Mouse (Mus musculus): ENCODE data around the gene Krt23. TPM values are rescaled to one million over a fixed set of nuclear protein-coding genes. Genes with fewer than 3 reads are reported as not detected.

Krt23 gene
- polyA plus RNA-seq (2011; ENCODE audit: insufficient read length, low read depth, missing spikeins), result not detected in 2 replicates

- no peak within 1 kb of the TSS for H3K27ac ChIP-seq (ENCODE audit: insufficient read depth, low read length)
These were observed at the start of gene Krt23 for GRCm38 (mm10) chr11:99492733-99493573. Gene Krt23, minus strand, starts transcription at chr11:99493137.

GRCm38 (mm10) chr11:99539721-99540120, 46.8 kb upstream of the Krt23 start:
- Histone ChIP-seq H3K4me3 (ENCODE audit: insufficient read depth, low read length) (no peak overlapping the region), H3K4me1 (ENCODE audit: control insufficient read depth, insufficient read depth, low read length) (no peaks in the 10 kb centered on the region), H3K27ac (ENCODE audit: insufficient read depth, low read length) (no peak overlapping the region)
- no peak for TF ChIP-seq POLR2A (IDR thresholded peaks at IDR 0.05; ENCODE audit: low read depth, low read length)
- no peak for TF ChIP-seq CTCF (IDR thresholded peaks at IDR 0.05; ENCODE audit: borderline replicate concordance, insufficient read depth, low read length)

More at GRCm38 (mm10) chr11:99492733-99493573, at the start of gene Krt23:
- Histone ChIP-seq H3K4me1 (ENCODE audit: control insufficient read depth, insufficient read depth, low read length) (no peaks in the 10 kb centered on the region), H3K4me3 (ENCODE audit: insufficient read depth, low read length) (no peak within 1 kb of the TSS)
- no peak for TF ChIP-seq POLR2A (IDR thresholded peaks at IDR 0.05; ENCODE audit: low read depth, low read length)

GRCm38 (mm10) chr11:99521288-99521860, 28.4 kb upstream of the Krt23 start, which contains the start of gene Krt39:
Gene Krt39, minus strand, starts transcription at chr11:99521338.
- Histone ChIP-seq H3K27ac (ENCODE audit: insufficient read depth, low read length) (no peak within 1 kb of the TSS), H3K4me1 (ENCODE audit: control insufficient read depth, insufficient read depth, low read length) (peaks cover 4% of the 10 kb centered on the region; the same call in 1 of the 2 replicates), H3K4me3 (ENCODE audit: insufficient read depth, low read length) (no peak within 1 kb of the TSS)
- TF ChIP-seq POLR2A (IDR thresholded peaks at IDR 0.05; ENCODE audit: low read depth, low read length) (no peak), CTCF (IDR thresholded peaks at IDR 0.05; ENCODE audit: borderline replicate concordance, insufficient read depth, low read length) (no peak)

GRCm38 (mm10) chr11:99514098-99514497, 21.2 kb upstream of the Krt23 start:
- Histone ChIP-seq H3K27ac (ENCODE audit: insufficient read depth, low read length) (no peak overlapping the region), H3K4me1 (ENCODE audit: control insufficient read depth, insufficient read depth, low read length) (no peaks in the 10 kb centered on the region), H3K4me3 (ENCODE audit: insufficient read depth, low read length) (no peak overlapping the region)
- no peak for TF ChIP-seq CTCF (IDR thresholded peaks at IDR 0.05; ENCODE audit: borderline replicate concordance, insufficient read depth, low read length)
- no peak for TF ChIP-seq POLR2A (IDR thresholded peaks at IDR 0.05; ENCODE audit: low read depth, low read length)

- Histone ChIP-seq H3K4me3 (ENCODE audit: insufficient read depth, low read length) (no peak overlapping the region), H3K4me1 (ENCODE audit: control insufficient read depth, insufficient read depth, low read length) (no peaks in the 10 kb centered on the region), H3K27ac (ENCODE audit: insufficient read depth, low read length) (no peak overlapping the region)
- TF ChIP-seq CTCF (IDR thresholded peaks at IDR 0.05; ENCODE audit: borderline replicate concordance, insufficient read depth, low read length), result no peak
- TF ChIP-seq POLR2A (IDR thresholded peaks at IDR 0.05; ENCODE audit: low read depth, low read length), result no peak
These were observed 7.3 kb upstream of the Krt23 start for GRCm38 (mm10) chr11:99500095-99500805.

- H3K4me3 ChIP-seq (ENCODE audit: insufficient read depth, low read length), result no peak overlapping the region
- TF ChIP-seq POLR2A (IDR thresholded peaks at IDR 0.05; ENCODE audit: low read depth, low read length) (no peak), CTCF (IDR thresholded peaks at IDR 0.05; ENCODE audit: borderline replicate concordance, insufficient read depth, low read length) (no peak)
- no peak overlapping the region for H3K27ac ChIP-seq (ENCODE audit: insufficient read depth, low read length)
- no peaks in the 10 kb centered on the region for H3K4me1 ChIP-seq (ENCODE audit: control insufficient read depth, insufficient read depth, low read length)
These were observed 3.5 kb upstream of the Krt23 start for GRCm38 (mm10) chr11:99496460-99496859.

- H3K4me3 ChIP-seq (ENCODE audit: insufficient read depth, low read length), result no peak overlapping the region
- TF ChIP-seq CTCF (IDR thresholded peaks at IDR 0.05; ENCODE audit: borderline replicate concordance, insufficient read depth, low read length) (no peak), POLR2A (IDR thresholded peaks at IDR 0.05; ENCODE audit: low read depth, low read length) (no peak)
- no peaks in the 10 kb centered on the region for H3K4me1 ChIP-seq (ENCODE audit: control insufficient read depth, insufficient read depth, low read length)
- H3K27ac ChIP-seq (ENCODE audit: insufficient read depth, low read length), result no peak overlapping the region
These were observed 1.8 kb upstream of the Krt23 start for GRCm38 (mm10) chr11:99494741-99495140.

- TF ChIP-seq POLR2A (IDR thresholded peaks at IDR 0.05; ENCODE audit: low read depth, low read length) (no peak), CTCF (IDR thresholded peaks at IDR 0.05; ENCODE audit: borderline replicate concordance, insufficient read depth, low read length) (no peak)
- Histone ChIP-seq H3K27ac (ENCODE audit: insufficient read depth, low read length) (no peak overlapping the region), H3K4me1 (ENCODE audit: control insufficient read depth, insufficient read depth, low read length) (no peaks in the 10 kb centered on the region), H3K4me3 (ENCODE audit: insufficient read depth, low read length) (no peak overlapping the region)
These were observed 575 bp upstream of the Krt23 start for GRCm38 (mm10) chr11:99493574-99493850.

- no peak overlapping the region for H3K4me3 ChIP-seq (ENCODE audit: insufficient read depth, low read length)
- H3K27ac ChIP-seq (ENCODE audit: insufficient read depth, low read length), result no peak overlapping the region
- H3K4me1 ChIP-seq (ENCODE audit: control insufficient read depth, insufficient read depth, low read length), result no peaks in the 10 kb centered on the region
- no peak for TF ChIP-seq CTCF (IDR thresholded peaks at IDR 0.05; ENCODE audit: borderline replicate concordance, insufficient read depth, low read length)
- no peak for TF ChIP-seq POLR2A (IDR thresholded peaks at IDR 0.05; ENCODE audit: low read depth, low read length)
These were observed 1.9 kb downstream of the Krt23 start for GRCm38 (mm10) chr11:99491040-99491439.

- TF ChIP-seq CTCF (IDR thresholded peaks at IDR 0.05; ENCODE audit: borderline replicate concordance, insufficient read depth, low read length), result no peak
- no peak for TF ChIP-seq POLR2A (IDR thresholded peaks at IDR 0.05; ENCODE audit: low read depth, low read length)
- Histone ChIP-seq H3K27ac (ENCODE audit: insufficient read depth, low read length) (no peak overlapping the region), H3K4me1 (ENCODE audit: control insufficient read depth, insufficient read depth, low read length) (no peaks in the 10 kb centered on the region), H3K4me3 (ENCODE audit: insufficient read depth, low read length) (no peak overlapping the region)
These were observed 2.3 kb downstream of the Krt23 start for GRCm38 (mm10) chr11:99490624-99491023.

All from embryonic fibroblast, embryonic 13.5 days (primary cell).